Mouse (Mus musculus) C2C12 (cell line): ENCODE data around the gene Hivep2. TPM values are rescaled to one million over a fixed set of nuclear protein-coding genes. Genes with fewer than 3 reads are reported as not detected.

Experiments used
- H3K27me3 ChIP-seq: one replicate; pipeline ENCODE4 v1.6.1; 2011; ENCODE audit not compliant: control insufficient read depth, insufficient read depth, insufficient read length
- H3K36me3 ChIP-seq: one replicate; pipeline ENCODE4 v1.6.1; 2011; ENCODE audit not compliant: control insufficient read depth, insufficient read depth
- H3K4me3 ChIP-seq: one replicate; pipeline ENCODE4 v1.5.1; 2011; ENCODE audit warnings: mild to moderate bottlenecking, control low read depth; ENCODE audit not compliant: poor library complexity, insufficient read depth, severe bottlenecking
- H3K79me2 ChIP-seq: one replicate; pipeline ENCODE4 v1.6.1; 2011; ENCODE audit not compliant: control insufficient read depth, insufficient read depth
- H3K79me3 ChIP-seq: one replicate; pipeline ENCODE4 v1.6.1; 2011; ENCODE audit warnings: low read depth, control low read depth
- H3ac ChIP-seq: one replicate; pipeline ENCODE3; 2011; ENCODE audit warnings: low read depth; ENCODE audit not compliant: control insufficient read depth, insufficient read length
- CEBPB ChIP-seq: IDR thresholded peaks from one replicate; pipeline ENCODE4 v1.6.1; 2011; ENCODE audit warnings: low read depth, mild to moderate bottlenecking, control low read depth, moderate library complexity
- CTCF ChIP-seq: IDR thresholded peaks from one replicate; pipeline ENCODE4 v1.5.1; 2011; ENCODE audit not compliant: control insufficient read depth, insufficient read depth, insufficient read length
- FOSL1 ChIP-seq: IDR thresholded peaks from one replicate; pipeline ENCODE4 v1.8.0; 2011; ENCODE audit warnings: mild to moderate bottlenecking, low read length; ENCODE audit not compliant: poor library complexity, insufficient read depth, severe bottlenecking
- MAX ChIP-seq: IDR thresholded peaks from one replicate; pipeline ENCODE4 v1.6.1; 2011; ENCODE audit warnings: mild to moderate bottlenecking, control low read depth
- MYOD1 ChIP-seq: IDR thresholded peaks from one replicate; pipeline ENCODE4 v1.6.1; 2011; ENCODE audit warnings: low read depth; ENCODE audit not compliant: control insufficient read depth, insufficient read length
- MYOG ChIP-seq: IDR thresholded peaks from one replicate; pipeline ENCODE4 v1.6.1; 2011; ENCODE audit not compliant: control insufficient read depth, insufficient read length; ENCODE audit errors: extremely low read depth
- USF1 ChIP-seq: IDR thresholded peaks from one replicate; pipeline ENCODE4 v1.6.1; 2011; ENCODE audit warnings: low read depth, mild to moderate bottlenecking, control low read depth, moderate library complexity
- polyA plus RNA-seq: library from polyadenylated mRNA; unstranded; fragments of >200 nt; fragmentation: generic; extraction: Trizol; gene quantifications from one replicate; pipeline ENCODE4 v1.2.1, GENCODE M21; 2012; ENCODE audit warnings: missing spikeins

Hivep2 gene
- polyA plus RNA-seq, 1 experiment = 2.9 TPM

- TF ChIP-seq FOSL1 = no peak
- TF ChIP-seq USF1 = no peak
- no peak for TF ChIP-seq MAX
- TF ChIP-seq CEBPB = no peak
- no peak for TF ChIP-seq CTCF
- TF ChIP-seq MYOG = no peak
- TF ChIP-seq MYOD1 = no peak
- no peaks in the 10 kb centered on the region for H3K27me3 ChIP-seq
- H3ac ChIP-seq = no peak overlapping the region
These were observed 72.2 kb downstream of the Hivep2 start for GRCm38 (mm10) chr10:14037977-14038489.

GRCm38 (mm10) chr10:14040716-14041470 is 75.0 kb downstream of the Hivep2 start:
- Histone ChIP-seq H3K36me3 (no peaks in the 10 kb centered on the region), H3K79me2 (no peaks in the 10 kb centered on the region), H3K79me3 (no peaks in the 10 kb centered on the region), H3ac (no peak overlapping the region), H3K4me3 (no peak overlapping the region), H3K27me3 (no peaks in the 10 kb centered on the region)
- no peak for TF ChIP-seq CTCF
- no peak for TF ChIP-seq FOSL1
- no peak for TF ChIP-seq MAX
- no peak for TF ChIP-seq MYOD1
- TF ChIP-seq MYOG = no peak
- no peak for TF ChIP-seq CEBPB
- no peak for TF ChIP-seq USF1

More at GRCm38 (mm10) chr10:14037977-14038489, 72.2 kb downstream of the Hivep2 start:
- H3K79me2 ChIP-seq = no peaks in the 10 kb centered on the region
- H3K79me3 ChIP-seq = no peaks in the 10 kb centered on the region
- H3K4me3 ChIP-seq = no peak overlapping the region
- no peaks in the 10 kb centered on the region for H3K36me3 ChIP-seq

- H3K79me3 ChIP-seq = no peaks in the 10 kb centered on the region
These were observed 75.7 kb downstream of the Hivep2 start for GRCm38 (mm10) chr10:14041606-14042005.

GRCm38 (mm10) chr10:14042539-14043348 is 76.9 kb downstream of the Hivep2 start:
- TF ChIP-seq MYOG (no peak), FOSL1 (no peak), USF1 (no peak), MYOD1 (no peak), CTCF (no peak), MAX (no peak), CEBPB (no peak)
- no peaks in the 10 kb centered on the region for H3K79me3 ChIP-seq
- H3K27me3 ChIP-seq = no peaks in the 10 kb centered on the region
- H3ac ChIP-seq = no peak overlapping the region
- H3K79me2 ChIP-seq = no peaks in the 10 kb centered on the region
- no peak overlapping the region for H3K4me3 ChIP-seq
- H3K36me3 ChIP-seq = no peaks in the 10 kb centered on the region

More at GRCm38 (mm10) chr10:14041606-14042005, 75.7 kb downstream of the Hivep2 start:
- no peak overlapping the region for H3K4me3 ChIP-seq
- H3K79me2 ChIP-seq = no peaks in the 10 kb centered on the region
- H3K36me3 ChIP-seq = no peaks in the 10 kb centered on the region
- H3K27me3 ChIP-seq = no peaks in the 10 kb centered on the region
- TF ChIP-seq CTCF (no peak), USF1 (no peak), MYOG (no peak), MYOD1 (peak; percentile 38), FOSL1 (no peak), MAX (no peak), CEBPB (no peak)
- H3ac ChIP-seq = no peak overlapping the region

- TF ChIP-seq USF1 (no peak), MAX (no peak), MYOG (no peak), CEBPB (no peak), FOSL1 (no peak), CTCF (no peak), MYOD1 (no peak)
- no peaks in the 10 kb centered on the region for H3K79me3 ChIP-seq
- H3K79me2 ChIP-seq = no peaks in the 10 kb centered on the region
- no peaks in the 10 kb centered on the region for H3K27me3 ChIP-seq
- H3K36me3 ChIP-seq = no peaks in the 10 kb centered on the region
- no peak overlapping the region for H3ac ChIP-seq
- no peak overlapping the region for H3K4me3 ChIP-seq
These were observed 77.5 kb downstream of the Hivep2 start for GRCm38 (mm10) chr10:14043349-14043710.
